Mouse (Mus musculus) 3T3-L1 (cell line): ENCODE data around the gene Abhd4.

Experiments
- DNase-seq: peaks from one replicate; pipeline ENCODE4 v3.0.0-alpha.2; 2015; ENCODE audit warnings: low read depth, low spot score

Gene Abhd4

GRCm38 (mm10) chr14:54253741-54254291, at the start of gene Abhd4, which contains the start of gene Dad1:
Gene Abhd4 (plus strand): TSS chr14:54254188.
Gene Dad1 (minus strand): TSS chr14:54254104.
- DNase-seq = peak; percentile 99

- DNase-seq = no peak
Observed at GRCm38 (mm10) chr14:54204311-54204710, 49.7 kb upstream of the Abhd4 start.

GRCm38 (mm10) chr14:54204786-54205185, 49.2 kb upstream of the Abhd4 start:
- DNase-seq = no peak

- no peak for DNase-seq
Observed at GRCm38 (mm10) chr14:54205904-54206303, 48.1 kb upstream of the Abhd4 start.

GRCm38 (mm10) chr14:54206309-54206708, 47.7 kb upstream of the Abhd4 start:
- no peak for DNase-seq

- DNase-seq = no peak
Observed at GRCm38 (mm10) chr14:54206750-54207550, 47.0 kb upstream of the Abhd4 start.

GRCm38 (mm10) chr14:54207924-54208323, 46.1 kb upstream of the Abhd4 start:
- no peak for DNase-seq

GRCm38 (mm10) chr14:54208741-54209140, 45.2 kb upstream of the Abhd4 start:
- DNase-seq = no peak

- DNase-seq = no peak
Observed at GRCm38 (mm10) chr14:54209932-54210331, 44.1 kb upstream of the Abhd4 start.

- DNase-seq = no peak
Observed at GRCm38 (mm10) chr14:54210401-54210800, 43.6 kb upstream of the Abhd4 start.

- DNase-seq = no peak
Observed at GRCm38 (mm10) chr14:54211199-54211598, 42.8 kb upstream of the Abhd4 start.

- no peak for DNase-seq
Observed at GRCm38 (mm10) chr14:54211755-54212154, 42.2 kb upstream of the Abhd4 start.

- peak; percentile 30 for DNase-seq
Observed at GRCm38 (mm10) chr14:54213734-54214133, 40.3 kb upstream of the Abhd4 start.

GRCm38 (mm10) chr14:54214477-54214876, 39.5 kb upstream of the Abhd4 start:
- no peak for DNase-seq

- no peak for DNase-seq
Observed at GRCm38 (mm10) chr14:54214901-54215300, 39.1 kb upstream of the Abhd4 start.

GRCm38 (mm10) chr14:54216126-54216525, 37.9 kb upstream of the Abhd4 start:
- no peak for DNase-seq

- no peak for DNase-seq
Observed at GRCm38 (mm10) chr14:54218233-54218632, 35.8 kb upstream of the Abhd4 start.

GRCm38 (mm10) chr14:54218721-54219120, 35.3 kb upstream of the Abhd4 start:
- no peak for DNase-seq

GRCm38 (mm10) chr14:54219256-54219655, 34.7 kb upstream of the Abhd4 start:
- no peak for DNase-seq

- no peak for DNase-seq
Observed at GRCm38 (mm10) chr14:54219849-54220248, 34.1 kb upstream of the Abhd4 start.

GRCm38 (mm10) chr14:54220726-54221494, 33.1 kb upstream of the Abhd4 start:
- no peak for DNase-seq

- no peak for DNase-seq
Observed at GRCm38 (mm10) chr14:54221641-54222040, 32.3 kb upstream of the Abhd4 start.
